Mouse (Mus musculus): ENCODE results near the gene Tead1.

Tead1 gene

DNA sequence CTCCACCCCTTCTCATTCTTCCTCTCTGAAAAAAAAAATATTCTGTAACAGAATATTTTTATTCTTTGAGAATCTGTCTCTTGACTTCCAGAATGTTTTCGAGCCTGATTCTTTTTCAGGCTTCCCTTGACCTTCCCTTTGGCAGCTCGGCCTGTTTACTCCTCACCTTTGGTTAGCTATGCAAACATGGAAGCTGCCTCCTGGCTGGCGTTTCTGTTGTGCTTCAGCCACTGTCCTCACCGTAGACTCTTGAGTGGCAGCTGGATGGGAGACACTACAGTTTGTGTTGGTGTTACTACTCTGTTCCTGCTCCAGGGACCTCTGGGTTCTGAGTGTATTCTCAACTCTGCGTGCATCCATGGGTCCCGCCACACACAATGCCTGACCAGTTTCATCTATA is 176.3 kb downstream of the Tead1 start:
- DNase-seq (ENCODE audit: low read depth, low spot score): no peak

DNA sequence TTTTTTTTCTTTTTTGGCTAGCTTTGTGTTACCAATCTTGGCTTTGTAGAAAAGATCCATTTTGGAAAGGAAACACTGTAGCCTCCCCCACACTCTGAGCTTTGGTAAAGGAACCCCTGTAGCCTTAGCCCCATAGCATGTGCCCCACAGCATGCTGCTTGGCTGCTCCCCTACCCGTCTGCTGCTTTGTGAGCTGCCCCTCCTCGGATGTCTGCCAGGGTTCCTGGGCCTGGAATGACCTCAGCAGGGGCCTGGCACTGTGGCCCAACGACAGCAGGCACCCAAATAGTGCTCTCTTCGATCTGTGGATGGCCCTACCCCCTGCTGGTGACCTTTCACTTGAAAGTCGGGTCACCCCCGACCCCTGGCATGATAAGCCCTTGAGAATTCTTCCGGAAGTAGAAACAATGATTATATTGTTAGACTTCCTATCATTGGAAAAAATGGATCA is 177.0 kb downstream of the Tead1 start:
- DNase-seq (ENCODE audit: low read depth, low spot score): no peak

DNA sequence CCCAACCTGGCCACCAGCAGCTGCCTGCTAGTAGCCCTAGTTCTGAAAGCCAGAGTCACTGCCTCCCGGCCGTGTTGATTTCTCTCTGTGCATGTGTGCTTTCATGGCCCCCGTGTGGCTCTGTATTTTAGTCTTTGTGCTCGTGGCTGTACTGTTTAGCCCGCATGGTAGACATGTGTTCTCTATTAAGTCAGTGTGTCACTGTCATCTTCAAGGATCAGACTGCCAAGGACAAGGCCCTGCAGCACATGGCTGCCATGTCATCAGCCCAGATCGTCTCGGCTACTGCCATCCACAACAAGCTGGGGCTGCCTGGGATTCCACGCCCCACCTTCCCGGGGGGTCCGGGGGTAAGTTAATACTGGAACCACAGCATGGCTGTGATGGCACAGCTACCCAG is 177.5 kb downstream of the Tead1 start:
- no peak for DNase-seq (ENCODE audit: low read depth, low spot score)

DNA sequence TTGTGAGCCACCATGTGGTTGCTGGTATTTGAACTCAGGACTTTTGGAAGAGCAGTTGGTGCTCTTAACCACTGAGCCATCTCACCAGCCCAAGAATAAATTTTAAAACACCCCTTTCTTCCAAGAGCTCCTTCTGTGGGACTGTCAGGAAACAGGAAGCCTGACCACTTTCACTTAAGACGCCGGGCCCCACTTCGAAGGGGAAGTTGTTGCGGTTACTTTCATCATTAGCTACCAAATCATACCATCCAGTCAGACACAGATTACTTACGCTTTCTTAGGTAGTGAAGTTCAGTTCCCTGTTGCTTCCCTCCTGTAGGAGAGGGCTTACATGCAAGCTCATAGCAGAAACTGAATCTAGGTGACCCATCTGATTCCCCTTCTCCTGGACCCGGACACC is 180.8 kb downstream of the Tead1 start:
- DNase-seq (ENCODE audit: low read depth, low spot score): peak; percentile 60

DNA sequence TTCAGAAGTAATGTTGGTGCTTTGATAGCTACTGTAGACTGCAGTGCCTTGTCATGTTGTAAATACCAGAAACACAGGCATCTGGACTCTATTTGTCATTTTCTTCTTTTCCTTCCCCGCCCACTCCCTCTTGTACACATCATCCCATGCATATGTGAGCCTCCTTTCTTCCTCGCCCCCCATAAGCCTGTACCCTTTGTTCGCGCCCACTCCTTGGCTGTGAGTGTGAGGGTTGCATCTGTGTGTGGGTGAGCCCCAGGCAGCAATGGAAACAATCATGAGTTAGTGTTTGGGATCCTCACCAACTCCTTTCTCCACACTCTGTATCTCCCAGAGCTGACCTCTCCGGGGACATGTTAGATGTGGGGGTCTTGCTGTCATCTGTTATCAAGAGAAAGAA is 183.0 kb downstream of the Tead1 start:
- no peak for DNase-seq (ENCODE audit: low read depth, low spot score)

DNA sequence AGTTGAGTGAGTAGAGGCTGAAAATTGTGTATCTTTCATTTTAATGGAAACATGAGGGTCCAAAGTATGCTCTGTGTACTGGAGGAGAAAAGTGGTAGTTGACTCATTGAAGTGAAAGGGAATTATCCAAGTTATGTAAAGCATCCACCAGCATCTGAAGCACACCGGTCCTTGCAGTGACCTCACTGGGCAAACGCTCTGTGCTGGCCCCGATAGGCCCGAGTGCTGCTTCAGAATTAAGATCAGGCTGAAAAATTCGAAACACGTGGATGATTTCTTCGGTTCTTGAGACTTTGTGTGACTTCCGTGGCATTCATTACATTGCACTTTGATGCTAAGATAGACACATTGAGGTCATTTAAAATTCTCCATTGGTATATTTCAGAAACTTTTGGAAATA is 185.1 kb downstream of the Tead1 start:
- no peak for DNase-seq (ENCODE audit: low read depth, low spot score)

DNA sequence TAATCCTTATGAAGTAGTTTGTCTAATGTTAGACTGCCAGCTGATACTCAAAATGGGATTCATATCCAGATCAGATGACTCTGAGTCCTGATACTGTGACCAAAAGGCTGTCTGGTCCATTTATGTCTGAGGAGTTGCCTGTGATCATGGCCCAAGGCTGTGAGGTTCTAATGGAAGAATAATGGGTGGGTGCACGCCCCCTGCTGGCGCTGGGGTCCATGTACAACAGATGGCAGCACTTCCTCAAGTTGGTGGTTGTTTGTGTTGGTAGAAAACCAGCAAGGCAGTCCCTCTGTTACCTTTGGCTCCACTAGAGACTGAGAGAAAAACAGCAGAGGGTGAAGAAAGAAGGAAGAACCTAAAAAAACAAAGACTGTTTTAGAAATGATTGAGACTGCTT is 186.6 kb downstream of the Tead1 start:
- DNase-seq (ENCODE audit: low read depth, low spot score): peak; percentile 60

DNA sequence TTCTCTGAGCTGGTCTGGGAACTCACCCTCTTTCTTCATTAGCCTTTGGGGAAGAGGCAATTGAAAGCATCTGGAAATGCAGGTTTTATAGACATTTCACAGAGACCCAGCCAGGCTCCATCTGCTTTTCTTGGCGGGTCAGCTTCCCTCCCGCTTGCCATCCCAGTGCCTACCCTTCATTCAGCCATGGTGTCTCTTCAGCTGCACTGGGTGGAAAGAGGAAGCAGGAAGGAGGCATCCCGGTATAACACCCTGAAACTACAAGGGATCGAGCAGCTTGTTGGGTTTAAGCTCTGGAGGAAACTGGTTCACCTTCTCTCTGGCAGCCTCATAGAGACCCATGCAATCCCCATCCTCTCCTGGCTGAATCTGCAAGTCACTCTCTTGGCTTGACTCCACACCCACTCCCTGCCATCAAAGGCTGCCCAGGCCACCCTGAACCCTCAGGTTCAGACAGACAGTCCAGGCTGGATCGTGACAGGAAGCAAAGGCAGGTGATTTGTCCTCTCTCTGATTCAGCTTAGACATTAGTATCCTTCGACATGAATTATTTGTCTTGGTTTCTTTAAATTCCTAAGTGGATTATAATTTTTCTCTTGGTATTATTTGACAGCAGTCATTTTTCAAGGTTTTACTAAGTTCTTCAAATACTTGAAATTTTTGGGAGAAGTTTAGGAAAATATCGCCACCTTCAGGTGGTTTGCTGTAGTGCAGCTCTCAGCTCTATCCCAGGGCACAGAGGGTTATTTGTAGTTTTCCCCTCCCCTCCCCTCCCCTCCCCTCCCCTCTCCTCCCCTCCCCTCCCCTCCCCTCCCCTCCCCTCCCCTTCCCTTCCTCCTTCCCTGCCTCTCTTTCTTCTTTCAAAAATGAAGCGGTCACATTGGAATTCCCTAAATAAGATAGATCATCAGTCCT is 189.7 kb downstream of the Tead1 start:
- DNase-seq (ENCODE audit: low read depth, low spot score): peak; percentile 38

DNA sequence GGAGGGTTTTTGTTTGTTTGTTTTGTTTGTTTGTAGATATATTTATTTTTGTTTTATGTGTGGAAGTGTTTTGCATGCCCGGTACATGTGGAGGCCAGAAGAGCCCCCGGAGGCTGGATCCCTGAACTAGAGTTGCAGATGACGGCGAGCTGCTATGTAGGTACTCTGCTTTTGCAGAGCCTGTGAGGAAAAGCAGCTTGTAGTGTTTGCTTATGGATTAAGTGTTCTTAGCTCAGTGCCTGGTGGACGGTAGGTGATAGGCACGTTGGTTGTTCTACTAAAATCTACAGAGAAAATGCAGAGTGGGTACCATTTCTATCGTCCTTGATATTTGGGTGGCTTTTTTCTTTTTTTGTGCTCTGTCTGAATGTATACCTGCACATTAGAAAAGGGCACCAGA is 192.6 kb downstream of the Tead1 start:
- no peak for DNase-seq (ENCODE audit: low read depth, low spot score)

DNA sequence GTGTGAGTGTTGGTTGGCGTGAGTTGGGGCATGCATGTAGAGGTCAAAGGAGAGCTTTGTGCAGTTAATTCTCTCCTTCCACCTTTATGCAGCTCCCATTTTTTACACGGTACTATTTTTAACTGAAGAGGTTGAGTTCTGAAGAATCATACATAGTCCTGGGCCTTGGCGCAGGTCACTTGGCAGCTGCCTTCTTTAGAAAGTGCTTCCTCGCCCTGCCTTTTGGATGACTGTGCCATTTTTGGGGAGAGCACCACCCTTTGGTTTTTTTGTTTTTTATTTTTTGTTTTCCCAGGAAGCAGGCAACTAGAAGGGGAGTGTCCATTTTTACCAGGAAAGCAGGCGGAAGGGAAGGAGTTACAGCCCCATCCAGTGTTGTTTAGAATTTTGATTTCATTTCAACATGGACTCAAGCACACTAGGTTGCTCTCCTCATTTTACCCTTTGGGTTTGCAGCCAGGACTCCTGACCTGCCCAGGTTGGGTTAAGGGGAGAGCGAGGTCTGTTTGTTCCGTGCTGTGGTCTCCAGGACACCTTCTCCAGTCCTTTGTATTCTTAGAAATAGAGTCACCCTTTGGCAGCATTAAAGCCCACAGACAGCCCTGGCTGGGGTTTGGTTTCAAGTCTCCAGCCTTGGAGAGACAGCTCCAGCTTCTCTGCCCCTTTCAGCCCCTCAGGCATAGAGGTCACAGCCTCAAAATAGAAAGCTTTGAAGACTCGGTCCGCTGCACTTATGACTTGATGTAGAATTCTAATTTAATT is 193.5 kb downstream of the Tead1 start:
- DNase-seq (ENCODE audit: low read depth, low spot score): no peak

DNA sequence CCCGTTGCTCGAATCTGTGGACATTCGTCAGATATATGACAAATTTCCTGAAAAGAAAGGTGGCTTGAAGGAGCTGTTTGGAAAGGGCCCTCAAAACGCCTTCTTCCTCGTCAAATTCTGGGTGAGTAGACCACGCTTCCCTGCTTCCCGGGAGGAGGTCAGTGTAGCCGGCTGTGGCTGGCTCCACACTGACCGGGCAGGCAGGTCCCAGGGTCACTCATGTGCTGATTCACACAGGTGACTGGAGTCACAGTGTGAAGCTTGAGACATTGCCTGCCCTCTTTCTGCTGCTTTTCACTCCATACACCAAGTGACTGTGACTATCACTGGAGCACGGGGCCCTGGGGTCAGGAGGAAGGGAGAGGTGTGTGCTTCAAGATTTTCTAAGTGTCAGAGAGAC is 197.0 kb downstream of the Tead1 start:
- no peak for DNase-seq (ENCODE audit: low read depth, low spot score)

DNA sequence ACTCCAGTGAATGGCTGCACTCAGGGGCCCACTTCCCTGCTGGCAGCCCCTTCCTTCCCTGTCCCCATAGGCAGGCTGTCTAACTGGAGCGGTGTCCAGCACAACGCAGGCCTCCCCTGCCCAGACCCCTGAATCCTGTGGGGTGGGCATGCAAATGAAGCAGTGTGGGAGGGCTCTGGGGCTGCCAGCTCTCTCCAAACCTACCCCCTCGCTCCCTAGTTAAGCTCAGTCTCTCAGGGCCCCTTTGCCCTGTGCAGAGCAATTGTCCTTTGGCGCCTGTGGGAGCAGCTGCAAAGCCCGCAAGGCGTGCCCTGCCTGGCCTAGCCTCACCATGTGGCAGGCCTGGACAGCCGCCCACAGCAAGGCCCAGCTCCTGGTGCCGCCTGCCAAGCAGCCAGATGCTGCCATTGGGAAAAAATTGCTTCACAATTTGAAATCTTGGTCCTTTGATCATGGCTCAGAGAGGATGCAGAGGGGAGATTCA is 204.7 kb downstream of the Tead1 start:
- no peak for DNase-seq (ENCODE audit: low read depth, low spot score)

DNA sequence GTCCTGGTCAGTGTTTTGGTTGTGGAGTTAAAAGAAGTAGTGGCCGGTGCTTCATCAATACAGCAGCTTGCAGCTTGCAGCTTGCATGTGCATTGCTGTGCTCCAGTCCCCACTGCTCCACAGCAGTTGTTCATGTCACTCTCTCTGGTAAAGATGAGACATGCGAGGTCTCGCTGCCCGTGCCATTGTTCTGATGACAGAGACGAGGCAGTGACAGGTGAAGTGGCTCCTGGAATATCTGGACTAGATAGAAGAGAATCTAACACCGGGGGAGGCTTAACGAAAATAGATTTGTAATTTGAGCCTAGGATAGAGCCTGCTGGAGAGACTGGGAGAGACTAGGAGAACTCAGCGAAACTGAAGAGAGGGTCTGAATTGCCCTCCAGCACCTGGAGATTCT is 206.4 kb downstream of the Tead1 start:
- DNase-seq (ENCODE audit: low read depth, low spot score): no peak

DNA sequence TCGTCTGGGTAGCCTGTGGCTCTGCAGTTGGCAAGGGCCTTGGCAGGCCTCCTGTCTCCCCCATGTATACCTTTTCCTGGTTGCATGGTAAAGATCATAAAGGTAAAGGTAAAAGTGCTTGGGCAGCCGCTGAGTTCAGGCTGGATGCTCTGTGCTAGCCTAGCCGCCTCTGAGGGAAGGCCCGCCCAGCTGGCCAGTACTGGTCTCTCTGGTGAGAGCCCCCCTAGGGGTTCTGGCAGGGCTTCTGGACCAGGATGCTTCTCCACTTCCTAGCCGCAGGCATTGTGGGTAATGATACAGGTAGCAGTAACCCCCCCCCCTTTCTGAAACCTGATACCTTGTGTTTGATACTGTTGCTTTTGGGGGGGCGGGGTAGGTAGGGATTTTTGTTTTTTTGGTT is 212.8 kb downstream of the Tead1 start:
- DNase-seq (ENCODE audit: low read depth, low spot score): no peak

DNA sequence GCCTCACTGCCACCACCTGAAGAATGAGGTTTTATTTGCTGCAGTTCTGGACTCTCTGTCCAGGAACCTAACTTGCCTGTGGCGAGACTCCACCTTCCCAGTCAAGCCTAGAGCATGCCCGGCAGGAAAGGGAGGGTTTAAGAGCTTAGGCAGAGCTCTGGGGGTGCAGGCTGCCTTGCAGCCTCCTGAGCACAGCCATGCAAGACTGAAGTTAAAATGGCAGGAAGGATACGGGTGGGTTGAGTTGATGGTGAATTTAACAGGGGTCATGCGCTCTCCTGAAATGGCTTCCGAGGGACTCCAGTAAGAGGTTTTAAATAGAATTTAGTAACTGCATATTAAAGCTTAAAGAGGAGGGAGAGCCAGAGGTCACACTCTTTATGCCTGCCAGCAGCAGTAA is 213.5 kb downstream of the Tead1 start:
- DNase-seq (ENCODE audit: low read depth, low spot score): no peak

DNA sequence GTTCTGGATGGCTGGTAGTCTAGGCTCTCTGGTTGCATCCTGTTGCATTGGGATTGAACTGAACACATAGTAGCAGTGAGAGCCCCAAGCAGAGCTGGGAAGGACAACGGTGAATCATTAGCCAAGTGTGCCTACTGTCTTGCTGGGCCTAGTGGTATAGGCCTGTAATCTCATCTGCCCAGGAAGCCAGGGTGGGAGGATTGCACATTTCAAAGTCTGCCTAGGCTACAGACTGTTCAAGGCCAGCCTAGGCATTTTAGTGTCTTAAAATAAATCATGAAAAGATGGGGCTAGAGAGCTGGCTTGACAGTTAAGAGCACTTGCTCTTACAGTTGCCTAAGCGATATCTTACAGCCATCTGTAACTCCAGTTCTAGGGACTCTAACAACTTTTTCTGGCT is 217.2 kb downstream of the Tead1 start:
- DNase-seq (ENCODE audit: low read depth, low spot score): no peak

DNA sequence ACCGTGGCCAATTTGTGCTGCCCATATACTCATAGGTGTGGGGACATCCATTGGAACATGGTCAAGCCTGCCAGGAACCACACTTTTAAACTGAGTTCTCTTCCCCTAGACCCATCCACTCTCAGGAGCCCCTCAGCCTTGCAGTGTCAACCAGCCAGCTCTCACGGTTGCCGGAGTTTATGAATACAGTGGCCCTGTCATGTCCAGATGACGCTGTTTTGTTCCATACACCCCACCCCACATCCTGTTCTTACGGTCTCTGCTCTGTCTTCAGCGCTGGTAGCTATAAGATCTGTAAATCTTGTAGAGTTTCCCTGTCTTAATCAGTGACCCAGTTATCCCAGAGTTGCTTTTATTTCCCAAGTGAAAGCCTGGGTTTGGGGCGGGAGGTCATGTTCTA is 222.6 kb downstream of the Tead1 start:
- DNase-seq (ENCODE audit: low read depth, low spot score): no peak

DNA sequence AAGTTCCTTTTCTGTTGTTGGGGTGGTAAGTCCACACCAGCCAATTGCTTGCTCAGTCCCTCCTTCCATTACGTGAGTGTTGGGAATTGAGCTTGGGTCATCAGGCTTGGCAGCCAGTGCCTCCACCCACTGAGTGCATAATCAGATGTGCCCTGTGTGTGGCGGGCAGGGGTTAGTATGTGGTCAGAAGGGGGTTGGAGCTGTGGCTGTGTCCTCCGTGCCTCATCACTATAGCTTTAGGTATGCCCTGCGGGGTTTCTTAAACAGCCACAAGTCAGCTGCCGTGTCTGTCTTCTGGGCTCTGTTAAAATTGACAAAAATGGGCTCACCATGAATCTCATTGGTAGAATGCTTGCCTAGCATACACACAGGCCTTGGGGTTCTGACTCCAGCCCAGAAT is 227.7 kb downstream of the Tead1 start:
- DNase-seq (ENCODE audit: low read depth, low spot score): no peak

DNA sequence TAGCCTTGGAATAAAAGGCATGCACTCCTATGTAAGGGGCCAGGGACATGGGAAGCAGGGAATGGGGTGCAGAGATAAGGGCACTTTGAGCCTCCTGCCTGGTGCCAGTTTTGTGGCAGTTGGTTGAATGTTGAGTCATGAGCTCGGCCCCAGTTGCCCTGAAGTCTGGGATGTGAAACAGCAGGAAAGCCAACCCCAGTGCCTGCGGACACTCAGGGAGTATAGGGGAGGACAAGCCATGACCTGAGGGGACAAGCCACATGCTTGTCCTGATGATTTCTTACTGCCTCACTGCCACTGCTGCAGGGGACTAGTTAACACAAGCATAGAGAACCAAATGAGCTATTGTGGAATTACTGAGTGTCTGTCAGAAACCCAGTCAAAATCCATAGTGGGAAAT is 228.3 kb downstream of the Tead1 start:
- no peak for DNase-seq (ENCODE audit: low read depth, low spot score)

DNA sequence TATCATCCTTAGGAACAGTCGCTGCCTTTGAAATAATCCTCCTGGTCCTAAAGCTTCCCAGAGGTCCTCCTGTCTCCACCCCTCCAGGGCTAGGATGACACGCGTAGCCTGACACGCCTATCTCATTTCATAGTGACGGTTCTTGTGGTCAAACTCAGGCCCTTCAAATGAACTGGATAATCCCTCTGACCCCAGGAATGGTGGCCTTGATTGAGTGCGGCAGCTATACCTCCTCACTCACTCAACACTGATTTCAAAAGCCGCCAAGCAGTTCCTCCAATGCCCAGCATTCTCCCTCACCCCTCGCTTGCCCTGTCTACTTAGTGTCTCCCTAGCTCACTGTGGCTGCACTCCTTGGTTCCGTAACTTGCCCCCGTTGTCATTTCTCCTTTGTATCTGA is 230.0 kb downstream of the Tead1 start:
- no peak for DNase-seq (ENCODE audit: low read depth, low spot score)

DNA sequence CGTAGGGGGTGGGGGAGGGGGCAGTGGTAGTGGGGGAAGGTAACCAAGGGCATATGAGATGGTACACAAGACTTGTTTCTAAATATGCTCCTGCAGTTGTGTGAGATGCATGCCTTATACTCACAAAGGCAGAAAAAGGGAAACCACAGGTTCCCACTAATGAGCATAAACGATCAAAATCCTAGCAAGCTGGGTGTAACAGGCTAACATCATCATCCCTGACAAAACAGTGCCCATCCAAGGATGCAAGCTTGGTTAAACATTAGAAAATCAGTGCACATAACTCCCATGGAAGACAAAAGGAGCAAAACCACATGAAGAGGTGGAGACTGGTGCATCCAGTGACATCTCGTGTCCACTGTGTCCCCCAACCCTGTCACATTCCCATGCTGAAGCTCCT is 233.9 kb downstream of the Tead1 start:
- no peak for DNase-seq (ENCODE audit: low read depth, low spot score)

DNA sequence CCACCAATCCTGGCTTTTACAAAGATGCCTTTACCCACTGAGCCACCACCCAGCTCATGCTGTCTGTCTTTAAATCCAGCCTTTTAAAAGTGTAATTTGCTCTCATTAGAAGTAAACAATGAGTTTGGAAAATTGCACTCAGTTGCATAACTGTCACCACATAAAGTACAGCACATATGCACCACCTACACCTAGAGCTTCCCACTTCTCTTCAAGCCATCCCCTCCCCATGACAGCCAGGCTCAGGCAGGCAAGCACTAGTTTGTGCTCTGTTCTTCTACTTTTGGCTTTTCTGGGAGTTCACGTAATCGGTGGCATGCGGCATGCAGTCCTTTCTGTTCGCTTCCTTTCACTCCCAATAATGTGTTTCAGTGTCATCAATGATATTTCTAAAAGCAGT is 236.5 kb downstream of the Tead1 start:
- no peak for DNase-seq (ENCODE audit: low read depth, low spot score)

All from A20 (cell line).